Mouse (Mus musculus) right cerebral cortex, postnatal 25 days (tissue): ENCODE measurements around the gene Pdlim7.

Source experiments
- DNase-seq: peaks from one replicate; pipeline ENCODE4 v3.0.0; 2022

The Pdlim7 gene

GRCm38 (mm10) chr13:55484520-55485088 lies 28.9 kb downstream of the Pdlim7 start:
- DNase-seq, result no peak

- DNase-seq, result peak; percentile 93
Observed at GRCm38 (mm10) chr13:55483593-55483992, 29.9 kb downstream of the Pdlim7 start.

GRCm38 (mm10) chr13:55483071-55483470 lies 30.4 kb downstream of the Pdlim7 start:
- DNase-seq, result no peak

DNA sequence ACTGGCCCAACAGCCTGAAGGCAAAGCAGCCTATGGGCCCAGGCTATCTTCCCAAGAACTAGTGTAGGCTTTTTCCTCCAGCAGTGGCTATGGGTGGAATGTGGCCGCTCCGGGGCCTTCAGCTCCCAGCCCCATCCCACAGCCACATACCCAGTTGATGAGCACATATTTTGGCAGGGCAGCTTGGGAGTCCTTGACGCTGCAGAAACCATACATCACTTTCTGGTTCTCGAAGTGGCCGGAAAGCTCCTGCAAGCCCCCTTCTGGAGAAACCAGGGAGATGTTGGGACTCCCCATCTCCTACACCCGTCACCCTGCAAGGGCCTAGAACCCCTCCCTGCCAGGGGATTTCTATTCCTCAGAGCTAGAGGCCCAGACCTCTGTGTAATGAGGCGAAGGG lies 30.9 kb downstream of the Pdlim7 start:
- peak; percentile 19 for DNase-seq

GRCm38 (mm10) chr13:55479929-55480328 lies 33.5 kb downstream of the Pdlim7 start:
- DNase-seq, result no peak

- no peak for DNase-seq
Observed at GRCm38 (mm10) chr13:55479008-55479407, 34.5 kb downstream of the Pdlim7 start.

DNA sequence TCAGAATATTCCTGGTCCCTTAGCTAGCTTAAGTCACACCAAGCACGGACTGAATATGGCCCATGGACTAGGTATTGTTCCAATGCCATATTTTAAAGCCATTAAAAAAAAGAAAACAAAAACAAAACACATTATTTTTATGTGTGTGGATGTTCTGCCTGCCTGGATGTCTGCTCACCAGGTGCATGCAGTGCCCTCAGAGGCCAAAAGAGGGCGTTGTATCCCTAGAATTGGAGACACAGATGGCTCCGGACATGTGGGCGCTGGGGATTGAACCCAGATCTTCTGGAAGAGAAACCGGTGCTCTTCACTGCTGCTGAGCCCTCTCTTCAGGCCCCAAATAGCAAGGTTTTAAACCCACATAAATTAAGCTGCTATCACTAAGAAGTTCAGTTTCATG lies 35.4 kb downstream of the Pdlim7 start:
- DNase-seq, result peak; percentile 30

- no peak for DNase-seq
Observed at GRCm38 (mm10) chr13:55477492-55477891, 36.0 kb downstream of the Pdlim7 start.

- DNase-seq, result no peak
Observed at GRCm38 (mm10) chr13:55476256-55476655, 37.2 kb downstream of the Pdlim7 start.

GRCm38 (mm10) chr13:55475750-55476149 lies 37.7 kb downstream of the Pdlim7 start:
- no peak for DNase-seq

GRCm38 (mm10) chr13:55474621-55475069 lies 38.8 kb downstream of the Pdlim7 start:
- peak; percentile 75 for DNase-seq

DNA sequence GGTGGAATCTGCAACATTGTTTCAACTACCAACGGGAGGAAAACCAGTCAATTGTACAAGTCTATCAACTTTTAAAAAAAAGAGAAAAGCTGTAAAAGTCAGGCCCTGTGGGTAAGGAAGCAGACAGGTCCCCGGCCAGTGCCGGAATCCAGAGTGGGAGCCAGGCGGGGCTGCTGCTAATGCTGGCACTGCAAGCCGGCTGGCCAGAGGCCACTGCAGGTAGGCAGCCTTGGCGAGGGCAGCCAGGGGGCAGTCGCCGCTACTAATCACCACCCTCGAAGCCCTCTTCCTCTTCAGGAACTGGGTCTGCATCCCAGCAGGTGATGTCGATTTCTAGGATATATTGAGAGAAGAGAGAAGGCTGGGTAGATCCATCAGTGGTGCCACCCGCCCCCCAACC lies 39.5 kb downstream of the Pdlim7 start:
- DNase-seq, result no peak

DNA sequence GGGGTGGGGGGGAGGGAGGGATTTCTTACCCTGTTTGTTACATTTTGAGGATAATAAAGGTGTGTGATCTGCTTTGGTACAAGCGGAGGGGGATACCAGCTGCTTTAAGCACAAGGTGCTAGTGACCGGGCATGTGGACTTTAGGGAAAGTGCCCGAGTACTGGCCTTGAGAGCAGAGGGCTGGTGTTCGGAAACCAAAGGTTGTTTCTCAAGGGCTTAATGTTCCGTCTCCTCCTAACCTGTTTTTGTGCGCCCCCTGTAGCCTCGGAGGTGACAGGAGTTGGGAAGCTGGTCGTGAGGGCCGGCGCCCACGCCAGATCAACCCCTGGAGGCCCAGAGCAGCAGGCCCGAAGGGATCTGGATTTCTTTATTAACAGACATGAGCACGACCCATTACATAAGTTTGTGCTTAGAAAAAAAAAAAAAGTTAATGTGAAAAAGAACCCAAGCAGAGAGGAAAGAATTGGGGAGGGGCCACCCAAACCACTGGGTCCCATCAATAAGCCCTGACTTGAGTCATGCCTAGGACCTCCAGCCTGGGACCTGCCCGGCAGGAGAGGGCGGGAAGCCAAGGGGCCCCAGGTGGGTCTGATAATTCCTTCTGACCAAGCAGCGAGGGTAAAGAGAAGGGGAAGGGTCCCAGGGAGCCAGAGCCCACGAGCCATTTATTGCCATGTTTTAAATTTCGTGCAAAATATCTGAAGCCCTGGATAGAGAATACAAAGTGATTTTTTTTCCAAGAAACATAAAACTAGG lies 40.2 kb downstream of the Pdlim7 start:
- peak; percentile 32 for DNase-seq

GRCm38 (mm10) chr13:55472132-55473022 lies 41.1 kb downstream of the Pdlim7 start:
- peak; percentile 88 for DNase-seq

DNA sequence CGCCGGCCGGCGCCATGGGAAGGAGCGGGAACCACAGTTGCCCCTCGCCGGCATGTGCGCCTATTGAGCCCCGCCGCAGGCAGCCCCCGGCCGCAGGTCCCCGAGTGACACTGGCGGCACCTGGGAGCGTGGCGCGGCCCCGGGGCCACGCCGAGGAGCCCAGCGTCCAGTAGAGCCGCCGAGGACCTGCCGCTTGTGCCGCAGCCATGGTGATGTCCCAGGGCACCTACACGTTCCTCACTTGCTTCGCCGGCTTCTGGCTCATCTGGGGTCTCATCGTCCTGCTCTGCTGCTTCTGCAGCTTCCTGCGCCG lies 41.7 kb downstream of the Pdlim7 start:
- no peak for DNase-seq

DNA sequence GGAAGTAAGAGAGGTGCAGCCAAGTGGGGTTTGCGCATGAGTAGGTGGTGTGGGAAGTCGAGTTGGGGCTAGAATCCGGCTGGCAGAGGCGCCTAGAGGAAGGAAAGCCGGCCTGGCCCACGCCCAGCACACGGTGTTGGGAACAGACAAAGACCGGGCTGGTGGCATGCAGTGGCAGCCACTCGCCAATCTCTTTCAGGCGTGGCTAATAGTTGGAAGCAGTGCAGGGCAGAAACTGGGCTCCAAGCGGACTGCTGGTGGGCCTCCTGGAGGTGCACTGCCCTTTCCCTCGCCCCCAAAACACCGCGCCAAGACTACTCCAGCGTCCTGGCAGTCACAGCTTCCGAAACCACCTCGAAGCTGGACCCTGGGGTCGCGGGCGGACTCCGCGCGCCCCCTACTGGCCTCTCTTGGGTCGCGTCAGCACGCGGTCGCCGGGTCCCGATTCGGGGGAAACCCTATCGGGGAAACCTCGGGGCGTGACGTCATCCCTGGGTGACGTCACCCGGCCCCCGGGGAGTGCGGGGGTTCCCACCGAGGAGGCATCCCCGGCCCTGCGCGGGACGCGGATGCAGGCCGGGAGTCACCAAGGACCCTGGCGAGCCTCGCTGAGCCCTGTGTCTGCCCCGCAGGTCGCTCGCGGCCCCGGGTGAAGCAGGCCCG lies 42.2 kb downstream of the Pdlim7 start:
- peak; percentile 80 for DNase-seq

DNA sequence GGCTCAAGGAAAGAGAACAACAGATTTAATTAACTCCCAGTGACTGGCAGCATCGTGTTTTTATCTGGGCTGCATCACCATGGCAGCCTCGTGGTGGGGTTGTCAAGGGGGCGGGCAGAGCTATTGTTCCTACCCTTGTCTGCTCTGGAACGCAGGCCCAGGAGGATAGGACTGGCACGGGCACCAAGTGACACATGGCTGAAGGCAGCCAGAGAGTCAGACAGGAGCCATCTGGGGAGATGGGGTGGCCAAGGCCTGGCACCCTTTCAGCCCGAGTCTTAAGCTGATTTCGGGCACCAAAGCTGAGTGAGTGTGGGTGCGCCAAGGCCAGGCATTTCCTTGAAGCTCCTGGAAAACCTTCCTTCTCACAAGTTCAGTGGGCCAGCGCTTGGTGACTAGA lies 43.1 kb downstream of the Pdlim7 start:
- DNase-seq, result peak; percentile 51

- no peak for DNase-seq
Observed at GRCm38 (mm10) chr13:55468851-55469560, 44.5 kb downstream of the Pdlim7 start.

DNA sequence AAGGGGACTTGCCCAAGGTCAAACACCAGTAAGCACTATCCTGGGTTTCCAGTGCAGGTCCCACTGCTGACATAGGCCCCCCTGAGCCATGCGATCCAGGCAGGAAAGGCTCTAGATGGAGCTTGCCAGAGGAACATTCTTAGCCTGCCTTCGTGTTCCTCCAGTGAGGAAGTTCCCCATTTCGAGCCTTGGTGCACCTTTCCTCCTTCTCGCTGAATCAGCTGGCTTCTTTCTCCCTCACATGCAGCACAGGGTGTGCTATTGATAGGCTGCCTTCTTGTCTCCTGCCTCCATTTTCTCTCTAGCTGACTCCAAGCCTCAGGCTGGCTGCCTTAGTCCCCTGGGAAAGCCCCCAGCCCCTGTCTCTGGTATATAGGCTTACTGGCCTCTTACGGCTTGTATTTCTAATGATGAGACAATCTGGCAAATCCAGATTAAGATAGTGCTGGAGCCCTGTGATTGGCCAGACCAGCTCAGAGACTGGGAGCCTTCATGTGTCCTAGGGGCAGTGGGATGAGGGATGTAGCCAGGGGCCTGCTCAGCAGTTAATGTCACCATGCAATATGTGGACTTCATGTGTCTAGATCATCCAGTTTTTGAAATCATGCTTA lies 47.5 kb downstream of the Pdlim7 start:
- DNase-seq, result peak; percentile 25

DNA sequence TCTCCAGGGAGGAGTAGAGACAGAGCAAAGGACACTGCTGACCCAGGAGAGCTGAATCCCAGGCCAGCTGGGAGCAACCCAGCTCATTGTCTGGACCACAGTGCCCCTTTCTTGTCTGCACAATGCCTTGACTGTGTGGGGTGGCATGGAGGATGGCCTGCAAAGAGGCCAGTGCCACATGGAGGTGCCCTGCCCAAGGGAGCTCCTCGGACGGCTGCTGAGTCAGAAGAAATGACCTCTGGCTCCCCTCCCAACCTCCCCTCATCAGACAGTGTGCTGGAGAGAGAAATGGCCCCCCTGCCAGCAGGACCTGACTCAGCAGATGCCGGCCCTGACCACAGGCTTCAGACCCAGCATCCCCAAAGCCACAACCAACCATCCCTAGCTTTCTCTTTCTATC lies 48.3 kb downstream of the Pdlim7 start:
- peak; percentile 33 for DNase-seq

DNA sequence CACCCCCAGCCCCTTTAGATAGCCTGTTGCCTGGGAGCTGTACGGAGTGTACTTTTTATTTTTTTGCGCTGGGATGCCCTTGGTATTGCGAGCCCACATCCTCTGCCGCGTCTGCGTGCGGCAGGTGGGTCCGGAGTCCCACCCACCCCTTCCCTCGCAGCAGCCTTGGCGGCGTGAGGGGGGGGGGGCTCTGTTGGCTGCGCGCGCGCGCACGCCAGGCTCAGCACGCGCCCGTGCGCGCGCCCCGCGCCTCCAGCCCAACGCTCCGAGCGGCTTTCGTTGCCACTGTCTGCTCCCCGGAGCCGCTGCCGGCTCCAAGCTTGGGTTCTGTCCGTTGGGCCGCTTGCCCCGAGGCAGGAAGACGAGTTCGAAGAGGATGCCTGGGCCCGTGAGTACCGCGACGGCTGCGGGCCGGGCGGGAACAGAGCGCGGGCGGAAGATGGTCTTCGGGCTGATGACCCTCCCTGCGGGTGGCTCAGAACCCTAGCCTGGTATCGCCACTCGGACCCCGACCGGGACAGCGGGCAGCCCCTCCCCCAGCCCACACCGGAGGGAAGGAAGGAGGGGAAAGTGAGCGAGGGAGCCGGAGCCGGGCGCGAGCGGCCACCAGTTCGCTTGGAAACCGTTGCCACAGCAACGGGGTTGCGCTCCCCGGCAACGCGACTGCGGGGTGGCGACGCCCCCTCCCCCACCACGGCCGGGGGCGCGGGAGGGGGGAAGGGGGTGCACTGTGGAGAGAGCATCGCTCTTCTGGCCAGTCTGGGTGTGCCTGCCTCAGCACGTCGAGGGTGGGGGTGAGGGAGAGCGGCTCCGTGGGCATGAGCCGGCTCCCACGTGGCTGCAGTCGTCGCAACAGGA lies 49.2 kb downstream of the Pdlim7 start, which contains the start of gene Prr7:
Gene Prr7 (plus strand): TSS at position 241 of the 858 bp plus-strand sequence.
- DNase-seq, result peak; percentile 77
